Mouse (Mus musculus) limb, embryonic 14.5 days (tissue): Measurements from ENCODE around the gene Ngef. TPM values are rescaled to one million over a fixed set of nuclear protein-coding genes. Genes with fewer than 3 reads are reported as not detected.

Experiments
- ATAC-seq: fragments of 200-750 bp; cut with Nextera tagmentation; 2 replicates; pipeline ENCODE4 v1.8.0; 2017; ENCODE audit warnings: low read depth, moderate number of reproducible peaks, moderate TSS enrichment; ENCODE audit not compliant: low FRiP score
- DNase-seq: peaks from one replicate; pipeline ENCODE4 v3.0.0-alpha.2; 2015; ENCODE audit warnings: low spot score
- H3K27ac ChIP-seq: fragments of 300-500 bp; sonication (generic); replicated peaks from 2 replicates; pipeline ENCODE4 v1.5.1; 2014; ENCODE audit warnings: low read depth, mild to moderate bottlenecking, low read length, moderate library complexity, mixed read lengths
- H3K27me3 ChIP-seq: fragments of 300-500 bp; sonication (generic); 2 replicates; pipeline ENCODE4 v1.6.1; 2014; ENCODE audit warnings: low read length, mixed read lengths; ENCODE audit not compliant: control insufficient read depth, insufficient read depth
- H3K36me3 ChIP-seq: fragments of 300-500 bp; sonication (generic); 2 replicates; pipeline ENCODE4 v1.6.1; 2014; ENCODE audit warnings: mild to moderate bottlenecking, low read length, moderate library complexity, mixed read lengths; ENCODE audit not compliant: control insufficient read depth, insufficient read depth
- H3K4me1 ChIP-seq: fragments of 300-500 bp; sonication (generic); 2 replicates; pipeline ENCODE4 v1.6.1; 2014; ENCODE audit warnings: antibody characterized with exemption, low read length, mixed read lengths; ENCODE audit not compliant: control insufficient read depth, insufficient read depth
- H3K4me2 ChIP-seq: fragments of 300-500 bp; sonication (generic); replicated peaks from 2 replicates; pipeline ENCODE4 v1.6.1; 2014; ENCODE audit warnings: low read depth, mild to moderate bottlenecking, low read length, moderate library complexity; ENCODE audit not compliant: severe bottlenecking
- H3K4me3 ChIP-seq: fragments of 300-500 bp; sonication (generic); replicated peaks from 2 replicates; pipeline ENCODE4 v1.5.1; 2014; ENCODE audit warnings: low read length
- H3K9ac ChIP-seq: fragments of 300-500 bp; sonication (generic); 2 replicates; pipeline ENCODE4 v1.6.1; 2014; ENCODE audit warnings: mild to moderate bottlenecking, low read depth, low read length, moderate library complexity; ENCODE audit not compliant: severe bottlenecking
- H3K9me3 ChIP-seq: fragments of 300-500 bp; sonication (generic); 2 replicates; pipeline ENCODE4 v1.6.1; 2016; ENCODE audit warnings: low read length; ENCODE audit not compliant: control insufficient read depth
- POLR2A ChIP-seq: fragments of 200-500 bp; IDR thresholded peaks from 2 replicates; pipeline ENCODE4 v1.8.0; 2012; ENCODE audit warnings: inconsistent platforms, mild to moderate bottlenecking, moderate library complexity, borderline replicate concordance; ENCODE audit not compliant: insufficient read depth, insufficient read length; ENCODE audit errors: extremely low read depth
- WGBS: fragments of 180-500 bp; shearing (Covaris S2); extraction: QIAGEN DNeasy Blood & Tissue Kit; methylation state at CpG from one replicate; pipeline ENCODE4 v1.1.7; 2014; 5-methylcytosine and 5-hydroxymethylcytosine counted together
- polyA plus RNA-seq, 2 experiments: library from polyadenylated mRNA; depleted of rRNA in 1 of 2; stranded (reverse) in 1 of 2; unstranded in 1 of 2; fragments of >200 nt; fragmentation: Nextera tagmentation in 1 of 2; extraction: Ambion mirVana in 1 of 2; gene quantifications; 2 replicates each; pipeline versions ENCODE4 v1.2.1 to v1.2.3; 2012 to 2014

Ngef gene
- polyA plus RNA-seq, 2 experiments, result 1.0 to 1.8 TPM

DNA sequence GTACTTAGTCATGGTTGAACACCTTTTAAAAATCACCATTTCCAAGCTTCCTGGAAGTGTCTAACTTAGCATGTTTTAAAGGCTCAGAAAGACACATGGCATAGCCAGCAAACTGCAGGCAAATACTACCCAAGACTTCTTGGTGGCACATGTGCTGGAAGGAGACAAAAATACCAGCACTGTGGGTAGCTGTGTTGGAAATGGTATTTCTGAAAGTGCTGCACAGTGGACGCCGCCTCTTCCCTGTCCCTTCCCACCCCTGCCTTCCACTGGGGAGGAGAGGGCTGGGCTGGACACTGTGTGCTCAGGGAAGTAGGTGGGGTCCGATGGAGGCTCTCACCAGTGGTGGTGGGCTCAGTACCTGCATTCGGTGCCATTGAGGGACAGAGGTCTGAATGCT lies 68.1 kb downstream of the Ngef start:
- no peak for TF ChIP-seq POLR2A
- 90% methylated on average over 4 of the region's 4 CpGs for WGBS
- no peaks in the 10 kb centered on the region for H3K9me3 ChIP-seq
- no peak overlapping the region for H3K9ac ChIP-seq
- H3K36me3 ChIP-seq, result no peaks in the 10 kb centered on the region
- peaks cover 30% of the 10 kb centered on the region for H3K27me3 ChIP-seq
- ATAC-seq, result no peak
- no peak overlapping the region for H3K4me3 ChIP-seq
- H3K4me1 ChIP-seq, result peaks cover 4% of the 10 kb centered on the region
- H3K27ac ChIP-seq, result no peak overlapping the region
- DNase-seq, result no peak
- H3K4me2 ChIP-seq, result no peak overlapping the region

DNA sequence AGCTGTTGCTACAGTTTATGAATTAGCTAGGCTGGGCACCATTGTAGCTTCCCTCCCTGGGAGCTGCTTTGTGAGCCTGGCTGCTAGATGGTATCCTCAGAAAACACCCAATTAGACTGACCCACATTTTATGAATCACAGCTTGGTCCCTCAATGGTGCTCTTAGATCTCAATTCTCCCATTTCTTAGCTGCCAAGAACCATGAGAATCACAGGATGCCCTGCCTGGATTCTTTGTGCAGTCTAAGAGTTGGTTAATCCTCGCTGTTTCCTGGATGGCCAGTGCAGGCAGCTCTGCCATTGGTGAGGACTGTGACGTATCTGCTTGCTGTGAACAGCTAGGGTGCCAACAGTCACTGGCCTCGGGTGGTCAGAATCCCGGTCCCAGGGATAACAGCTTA lies 80.1 kb downstream of the Ngef start:
- H3K4me1 ChIP-seq, result no peaks in the 10 kb centered on the region
- H3K4me3 ChIP-seq, result no peak overlapping the region
- H3K9me3 ChIP-seq, result no peaks in the 10 kb centered on the region
- no peak overlapping the region for H3K4me2 ChIP-seq
- WGBS, result 75% methylated on average over 4 of the region's 4 CpGs
- ATAC-seq (no peak), DNase-seq (no peak)
- no peaks in the 10 kb centered on the region for H3K36me3 ChIP-seq
- H3K27me3 ChIP-seq, result no peaks in the 10 kb centered on the region
- TF ChIP-seq POLR2A, result no peak
- no peak overlapping the region for H3K27ac ChIP-seq
- H3K9ac ChIP-seq, result no peak overlapping the region

DNA sequence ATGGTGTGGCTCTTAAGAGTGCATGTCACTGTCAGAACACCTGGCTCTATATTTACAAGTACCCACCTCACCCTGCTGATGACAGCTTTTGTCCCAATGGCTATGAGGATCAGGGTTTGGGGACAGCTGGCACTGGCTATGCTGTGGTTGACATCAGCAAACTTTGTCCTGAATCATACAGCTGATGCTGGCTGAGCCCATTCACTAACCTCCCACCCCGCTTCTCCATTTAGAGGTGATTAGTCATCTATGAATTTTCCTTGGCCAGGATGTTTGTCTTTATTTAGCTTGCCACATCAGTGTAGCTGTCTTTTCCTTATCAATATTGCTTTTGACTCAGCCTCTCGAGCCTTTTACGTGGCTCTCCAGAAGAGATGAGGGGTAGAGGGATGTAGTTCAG lies 81.4 kb downstream of the Ngef start:
- WGBS, result 88% methylated on average over 3 of the region's 3 CpGs

DNA sequence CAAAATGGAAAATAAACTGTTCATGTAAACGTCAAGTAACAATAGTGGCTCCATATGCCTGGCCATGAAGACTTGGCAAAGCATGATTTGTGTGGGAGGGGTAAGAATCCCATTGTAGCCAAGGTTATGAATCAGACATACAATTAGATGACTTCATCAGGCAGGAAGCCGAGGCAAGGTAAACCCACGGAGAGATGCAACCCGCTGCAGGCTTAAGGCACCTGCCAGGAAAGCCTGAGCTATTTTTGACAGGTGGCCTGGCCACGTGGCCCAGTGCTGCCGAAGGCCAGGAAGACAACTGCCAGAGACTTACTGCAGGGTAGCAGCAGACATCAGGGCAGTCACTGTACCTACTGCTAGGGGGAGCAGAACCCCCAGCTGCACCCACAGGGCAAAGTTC lies 87.3 kb downstream of the Ngef start:
- no peak overlapping the region for H3K27ac ChIP-seq
- H3K36me3 ChIP-seq, result no peaks in the 10 kb centered on the region
- no peak overlapping the region for H3K9ac ChIP-seq
- no peak for DNase-seq
- no peaks in the 10 kb centered on the region for H3K9me3 ChIP-seq
- 64% methylated on average over 6 of the region's 6 CpGs for WGBS
- no peak for TF ChIP-seq POLR2A
- H3K4me3 ChIP-seq, result no peak overlapping the region
- no peak for ATAC-seq
- H3K27me3 ChIP-seq, result no peaks in the 10 kb centered on the region
- no peaks in the 10 kb centered on the region; the same call in 1 of the 2 replicates for H3K4me1 ChIP-seq
- H3K4me2 ChIP-seq, result no peak overlapping the region

More for the DNA sequence above, 81.4 kb downstream of the Ngef start:
- H3K27ac ChIP-seq, result no peak overlapping the region
- DNase-seq (no peak), ATAC-seq (no peak)
- no peaks in the 10 kb centered on the region for H3K36me3 ChIP-seq
- H3K9ac ChIP-seq, result no peak overlapping the region
- H3K9me3 ChIP-seq, result no peaks in the 10 kb centered on the region
- H3K27me3 ChIP-seq, result no peaks in the 10 kb centered on the region
- H3K4me3 ChIP-seq, result no peak overlapping the region
- TF ChIP-seq POLR2A, result no peak
- no peaks in the 10 kb centered on the region for H3K4me1 ChIP-seq
- no peak overlapping the region for H3K4me2 ChIP-seq

DNA sequence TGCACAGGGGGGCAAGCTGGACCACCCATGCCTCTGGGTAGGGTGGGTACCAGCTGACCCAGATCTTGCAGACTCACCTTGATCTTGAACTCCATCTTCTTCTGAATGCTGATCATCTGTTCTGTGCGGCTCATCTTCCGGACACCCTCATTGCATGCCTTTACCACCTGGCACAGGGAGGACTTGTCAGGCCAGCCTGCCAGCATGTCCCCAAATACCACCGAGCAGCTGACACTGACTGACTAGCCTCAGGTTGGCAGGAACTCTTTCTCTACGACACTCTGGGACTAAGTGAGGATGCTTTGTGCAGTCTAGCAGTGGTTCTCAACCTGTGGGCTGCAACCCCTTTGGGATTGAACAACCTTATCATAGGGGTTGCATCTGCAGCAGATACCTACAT lies 91.1 kb downstream of the Ngef start:
- Histone ChIP-seq H3K4me1 (no peaks in the 10 kb centered on the region; the same call in 1 of the 2 replicates), H3K27ac (no peak overlapping the region), H3K36me3 (no peaks in the 10 kb centered on the region), H3K9ac (no peak overlapping the region), H3K4me3 (no peak overlapping the region), H3K9me3 (no peaks in the 10 kb centered on the region), H3K27me3 (no peaks in the 10 kb centered on the region), H3K4me2 (no peak overlapping the region)
- WGBS, result 81% methylated on average over 4 of the region's 4 CpGs
- no peak for DNase-seq
- ATAC-seq, result no peak
- TF ChIP-seq POLR2A, result no peak
